Mouse (Mus musculus) MEL (cell line): ENCODE measurements around the gene Llcfc1. TPM values are rescaled to one million over a fixed set of nuclear protein-coding genes. Genes with fewer than 3 reads are reported as not detected.

Source experiments
- DNase-seq: peaks from one replicate; pipeline ENCODE4 v3.0.0; 2011; ENCODE audit warnings: low read depth, low spot score
- H3K27ac ChIP-seq: 2 replicates; pipeline ENCODE4 v1.5.1; 2012; ENCODE audit warnings: low read depth, mild to moderate bottlenecking, control low read depth, low read length, moderate library complexity; ENCODE audit not compliant: control insufficient read depth
- H3K27me3 ChIP-seq, 2 experiments: fragments of 150-350 bp in 1 of 2; sonication (generic) in 1 of 2; 2 replicates each; pipeline ENCODE4 v1.6.1; 2012; ENCODE audit warnings: low read length in 2 of 2, mild to moderate bottlenecking in 2 of 2, improper control_type of control experiment in 1 of 2, moderate library complexity in 1 of 2; ENCODE audit not compliant: insufficient read depth in 2 of 2, control insufficient read depth in 1 of 2
- H3K36me3 ChIP-seq, 2 experiments: 2 replicates each; pipeline ENCODE4 v1.6.1; 2012 to 2014; ENCODE audit warnings: low read length in 2 of 2, improper control_type of control experiment in 1 of 2, inconsistent platforms in 1 of 2, mild to moderate bottlenecking in 1 of 2; ENCODE audit not compliant: insufficient read depth in 2 of 2, control insufficient read depth in 1 of 2
- H3K4me1 ChIP-seq, 2 experiments: fragments of 150-350 bp in 1 of 2; sonication (generic) in 1 of 2; 2 replicates each; pipeline ENCODE4 v1.6.1; 2012; ENCODE audit warnings: low read length in 2 of 2, improper control_type of control experiment in 1 of 2, mild to moderate bottlenecking in 1 of 2; ENCODE audit not compliant: insufficient read depth in 2 of 2, control insufficient read depth in 1 of 2
- H3K4me3 ChIP-seq, 2 experiments: fragments of 150-350 bp in 1 of 2; sonication (generic) in 1 of 2; 2 replicates each; pipeline ENCODE4 v1.5.1; 2012; ENCODE audit warnings: low read depth in 2 of 2, low read length in 2 of 2, mild to moderate bottlenecking in 2 of 2, moderate library complexity in 2 of 2, control low read depth in 1 of 2, improper control_type of control experiment in 1 of 2; ENCODE audit not compliant: control insufficient read depth in 1 of 2, insufficient read depth in 1 of 2
- H3K79me2 ChIP-seq: 2 replicates; pipeline ENCODE4 v1.6.1; 2012; ENCODE audit warnings: mild to moderate bottlenecking, low read length, moderate library complexity; ENCODE audit not compliant: control insufficient read depth, poor library complexity, insufficient read depth
- H3K9ac ChIP-seq: 2 replicates; pipeline ENCODE4 v1.6.1; 2012; ENCODE audit warnings: low read depth, mild to moderate bottlenecking, control low read depth, low read length, moderate library complexity; ENCODE audit not compliant: control insufficient read depth, poor library complexity, severe bottlenecking
- H3K9me3 ChIP-seq: fragments of 150-350 bp; sonication (generic); replicated peaks from 2 replicates; pipeline ENCODE4 v1.6.1; 2012; ENCODE audit warnings: mild to moderate bottlenecking, low read length, improper control_type of control experiment, moderate library complexity; ENCODE audit not compliant: insufficient read depth
- BHLHE40 ChIP-seq: IDR thresholded peaks from 2 replicates; pipeline ENCODE4 v1.6.1; 2012; ENCODE audit warnings: low read depth, mild to moderate bottlenecking, inconsistent platforms, low read length, improper control_type of control experiment, borderline replicate concordance
- CHD1 ChIP-seq: IDR thresholded peaks from 2 replicates; pipeline ENCODE4 v1.6.1; 2012; ENCODE audit warnings: low read depth, mild to moderate bottlenecking, inconsistent platforms, low read length, improper control_type of control experiment
- CTCF ChIP-seq, 3 experiments: IDR thresholded peaks in 2 of 3; conservative IDR thresholded peaks in 1 of 3; 2 replicates each; pipeline ENCODE4 v1.5.1; 2011 to 2012; ENCODE audit warnings: low read length in 3 of 3, low read depth in 2 of 3, mild to moderate bottlenecking in 2 of 3, improper control_type of control experiment in 1 of 3, inconsistent platforms in 1 of 3, mixed read lengths in 1 of 3, moderate library complexity in 1 of 3; ENCODE audit not compliant: control insufficient read depth in 1 of 3, insufficient read depth in 1 of 3, poor library complexity in 1 of 3, severe bottlenecking in 1 of 3
- ETS1 ChIP-seq: IDR thresholded peaks from 2 replicates; pipeline ENCODE4 v1.6.1; 2012; ENCODE audit warnings: low read depth, mild to moderate bottlenecking, inconsistent platforms, low read length, improper control_type of control experiment, moderate library complexity
- GATA1 ChIP-seq: IDR thresholded peaks from 2 replicates; pipeline ENCODE4 v1.6.1; 2011; ENCODE audit warnings: low read depth, low read length, improper control_type of control experiment
- HCFC1 ChIP-seq: IDR thresholded peaks from 2 replicates; pipeline ENCODE4 v1.6.1; 2012; ENCODE audit warnings: low read depth, mild to moderate bottlenecking, inconsistent platforms, low read length, improper control_type of control experiment, moderate library complexity
- KAT2A ChIP-seq: conservative IDR thresholded peaks from 2 replicates; pipeline ENCODE4 v1.6.1; 2012; ENCODE audit warnings: low read depth, low read length, improper control_type of control experiment, inconsistent platforms
- MAZ ChIP-seq: IDR thresholded peaks from 2 replicates; pipeline ENCODE4 v1.6.1; 2012; ENCODE audit warnings: low read depth, mild to moderate bottlenecking, inconsistent platforms, low read length, improper control_type of control experiment
- MEF2A ChIP-seq: IDR thresholded peaks from 2 replicates; pipeline ENCODE4 v1.6.1; 2014; ENCODE audit warnings: low read depth, mild to moderate bottlenecking, inconsistent platforms, low read length, improper control_type of control experiment; ENCODE audit not compliant: poor library complexity, insufficient replicate concordance, severe bottlenecking; ENCODE audit errors: extremely low read depth
- NELFE ChIP-seq: IDR thresholded peaks from 2 replicates; pipeline ENCODE4 v1.6.1; 2011; ENCODE audit warnings: low read depth, low read length, improper control_type of control experiment
- NRF1 ChIP-seq: IDR thresholded peaks from 2 replicates; pipeline ENCODE4 v1.6.1; 2014; ENCODE audit warnings: low read depth, mild to moderate bottlenecking, inconsistent platforms, low read length, improper control_type of control experiment, moderate library complexity; ENCODE audit not compliant: poor library complexity, insufficient read depth, severe bottlenecking
- POLR2AphosphoS2 ChIP-seq: IDR thresholded peaks from 2 replicates; pipeline ENCODE4 v1.6.1; 2011; ENCODE audit warnings: low read length, improper control_type of control experiment
- RCOR1 ChIP-seq: IDR thresholded peaks from 2 replicates; pipeline ENCODE4 v1.6.1; 2012; ENCODE audit warnings: low read depth, mild to moderate bottlenecking, inconsistent platforms, low read length, improper control_type of control experiment
- SIN3A ChIP-seq: IDR thresholded peaks from 2 replicates; pipeline ENCODE4 v1.6.1; 2012; ENCODE audit warnings: low read length, improper control_type of control experiment, inconsistent platforms
- SMC3 ChIP-seq: IDR thresholded peaks from 2 replicates; pipeline ENCODE4 v1.6.1; 2011; ENCODE audit warnings: low read depth, low read length, improper control_type of control experiment
- TBP ChIP-seq: IDR thresholded peaks from 2 replicates; pipeline ENCODE4 v1.8.0; 2011; ENCODE audit warnings: low read depth, low read length, improper control_type of control experiment
- TCF12 ChIP-seq: IDR thresholded peaks from 2 replicates; pipeline ENCODE4 v1.6.1; 2014; ENCODE audit warnings: low read depth, mild to moderate bottlenecking, inconsistent platforms, low read length, improper control_type of control experiment, moderate library complexity
- UBTF ChIP-seq: IDR thresholded peaks from 2 replicates; pipeline ENCODE4 v1.6.1; 2012; ENCODE audit warnings: low read depth, mild to moderate bottlenecking, inconsistent platforms, low read length, improper control_type of control experiment, moderate library complexity, borderline replicate concordance; ENCODE audit not compliant: insufficient read depth
- USF2 ChIP-seq, 2 experiments: IDR thresholded peaks; 2 replicates each; pipeline ENCODE4 v1.6.1; 2011 to 2012; ENCODE audit warnings: improper control_type of control experiment in 2 of 2, low read length in 2 of 2, borderline replicate concordance in 1 of 2, inconsistent platforms in 1 of 2, low read depth in 1 of 2, mild to moderate bottlenecking in 1 of 2; ENCODE audit not compliant: insufficient read depth in 1 of 2
- ZC3H11A ChIP-seq: IDR thresholded peaks from 2 replicates; pipeline ENCODE4 v1.6.1; 2012; ENCODE audit warnings: low read depth, mild to moderate bottlenecking, inconsistent platforms, low read length, improper control_type of control experiment
- ZKSCAN1 ChIP-seq: IDR thresholded peaks from 2 replicates; pipeline ENCODE4 v1.6.1; 2012; ENCODE audit warnings: low read depth, mild to moderate bottlenecking, inconsistent platforms, low read length, improper control_type of control experiment, moderate library complexity
- polyA plus RNA-seq, 2 experiments: library from polyadenylated mRNA; stranded (reverse) in 1 of 2; unstranded in 1 of 2; fragments of >175 nt in 1 of 2; fragments of >200 nt in 1 of 2; gene quantifications; 2 replicates each; pipeline versions ENCODE4 v1.2.1 to v1.2.4; 2012; ENCODE audit warnings: low replicate concordance in 2 of 2, low read depth in 1 of 2; ENCODE audit not compliant: insufficient read length in 2 of 2, insufficient read depth in 1 of 2, missing spikeins in 1 of 2
- total RNA-seq: library from RNA; depleted of rRNA; stranded (reverse); fragments of 300-350 nt; gene quantifications from 2 replicates; pipeline ENCODE4 v1.2.3, GENCODE M21; 2012

Llcfc1 gene
- total and polyA plus RNA-seq, 3 experiments, result not detected

- no peak for TF ChIP-seq UBTF
Observed at GRCm38 (mm10) chr6:41684911-41685310, 680 bp downstream of the Llcfc1 start (continued).

GRCm38 (mm10) chr6:41685596-41685995 is 1.4 kb downstream of the Llcfc1 start:
- H3K4me3 ChIP-seq, result no peak overlapping the region
- H3K36me3 ChIP-seq, result peaks cover 18 to 26% of the 10 kb centered on the region in 2 experiments
- no peaks in the 10 kb centered on the region for H3K79me2 ChIP-seq
- peaks cover 19 to 20% of the 10 kb centered on the region in 2 experiments for H3K4me1 ChIP-seq
- no peak for DNase-seq
- no peak overlapping the region for H3K9ac ChIP-seq
- TF ChIP-seq HCFC1 (no peak), GATA1 (no peak), ETS1 (no peak), CTCF (IDR thresholded peaks at IDR 0.05 in 2 of 3, conservative IDR thresholded peaks at IDR 0.05 in 1 of 3; ENCODE audit: control insufficient read depth in 1 of 3, insufficient read depth in 1 of 3, low read depth in 2 of 3, low read length in 3 of 3, poor library complexity in 1 of 3, severe bottlenecking in 1 of 3) (no peak), TBP (no peak), POLR2AphosphoS2 (no peak), UBTF (no peak), NELFE (no peak), NRF1 (no peak), SMC3 (no peak), ZKSCAN1 (no peak), CHD1 (no peak), TCF12 (no peak), MAZ (no peak), ZC3H11A (no peak), BHLHE40 (no peak), SIN3A (no peak), MEF2A (no peak), KAT2A (no peak), RCOR1 (no peak)
- H3K27me3 ChIP-seq, result no peaks in the 10 kb centered on the region
- H3K9me3 ChIP-seq, result no peaks in the 10 kb centered on the region
- H3K27ac ChIP-seq, result peak overlapping the region; percentile 68

- Histone ChIP-seq H3K27me3 (no peaks in the 10 kb centered on the region), H3K79me2 (no peaks in the 10 kb centered on the region)
- TF ChIP-seq HCFC1 (no peak), USF2 (IDR thresholded peaks at IDR 0.05; ENCODE audit: borderline replicate concordance in 1 of 2, insufficient read depth in 1 of 2, low read depth in 1 of 2, low read length in 2 of 2) (no peak), NRF1 (no peak)
- TF ChIP-seq, all 39 proteins: peak for 0
- Histone ChIP-seq H3K9ac (no peak overlapping the region), H3K9me3 (no peaks in the 10 kb centered on the region), H3K4me1 (no peaks in the 10 kb centered on the region), H3K27ac (no peak overlapping the region), H3K36me3 (peaks cover 2 to 29% of the 10 kb centered on the region in 2 experiments; a peak in 3 of 4 replicates), H3K4me3 (no peak overlapping the region)
- no peak for DNase-seq
Observed at GRCm38 (mm10) chr6:41692200-41692599, 8.0 kb downstream of the Llcfc1 start.
